Mouse (Mus musculus): ENCODE results near the gene Gm44973. TPM values are rescaled to one million over a fixed set of nuclear protein-coding genes. Genes with fewer than 3 reads are reported as not detected.

Gene Gm44973
- total and polyA plus RNA-seq, 2 experiments from 2014 or later: 2.3 TPM; not detected in 1

DNA sequence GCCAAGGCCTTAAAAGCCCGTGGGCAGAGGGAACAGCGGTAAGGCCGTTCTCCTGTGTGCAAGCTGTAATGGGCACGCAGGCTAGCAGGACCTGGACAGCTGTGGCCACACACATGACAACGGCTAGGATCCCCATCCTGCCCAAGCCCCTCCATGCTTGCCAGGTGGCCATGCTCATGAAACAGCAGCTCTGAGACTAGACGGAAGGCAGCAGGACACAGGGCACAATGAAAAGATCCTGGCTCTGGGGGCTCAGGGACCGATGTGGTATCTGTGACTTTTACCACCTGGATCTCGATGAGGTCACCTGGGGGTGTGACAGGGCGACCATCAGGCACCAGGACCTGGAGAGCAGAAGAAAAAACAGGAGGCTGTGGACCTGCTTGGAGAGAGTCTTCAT lies 20.8 kb downstream of the Gm44973 start:
- no peak overlapping the region for H3K4me2 ChIP-seq (ENCODE audit: low read depth, low read length)
- no peak for DNase-seq (ENCODE audit: low spot score)
- ATAC-seq: no peak
- H3K4me1 ChIP-seq (ENCODE audit: insufficient read depth, low read length): peaks cover 7% of the 10 kb centered on the region; the same call in 1 of the 2 replicates
- no peak overlapping the region for H3K4me3 ChIP-seq (ENCODE audit: low read length)
- no peaks in the 10 kb centered on the region for H3K9me3 ChIP-seq (ENCODE audit: low read length)
- H3K27me3 ChIP-seq (ENCODE audit: insufficient read depth, low read length): no peaks in the 10 kb centered on the region
- no peak overlapping the region for H3K9ac ChIP-seq (replicated peaks; ENCODE audit: low read length)
- no peak overlapping the region for H3K27ac ChIP-seq
- WGBS: 94% methylated on average over 9 of the region's 9 CpGs
- TF ChIP-seq CTCF (IDR thresholded peaks at IDR 0.05; ENCODE audit: low read depth): no peak
- peaks cover 29% of the 10 kb centered on the region for H3K36me3 ChIP-seq (ENCODE audit: insufficient read depth, low read length)

DNA sequence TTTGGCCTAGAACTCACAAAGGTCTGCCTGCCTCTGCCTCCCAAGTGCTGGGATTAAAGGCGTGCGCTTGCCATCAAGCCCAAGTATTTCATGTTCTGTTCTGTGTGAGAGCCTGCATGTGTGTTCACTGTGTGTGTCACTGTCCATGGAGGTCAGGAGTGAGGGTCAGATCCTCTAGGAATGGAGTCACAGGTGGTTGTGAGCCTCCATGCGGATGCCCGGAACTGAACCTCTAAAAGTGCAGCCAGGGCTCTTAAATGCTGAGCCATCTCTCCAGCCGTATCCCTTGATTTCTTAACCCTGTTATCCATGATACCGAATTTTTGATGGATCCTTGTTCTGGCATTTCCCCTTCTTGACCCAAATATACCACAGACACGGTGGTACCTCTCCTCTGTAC lies 21.7 kb downstream of the Gm44973 start:
- WGBS: 94% methylated on average over 7 of the region's 7 CpGs
- no peak for DNase-seq (ENCODE audit: low spot score)
- no peak overlapping the region; the same call in 1 of the 2 replicates for H3K4me2 ChIP-seq (ENCODE audit: low read depth, low read length)
- 0 out of 2 replicates have a peak overlapping the region, but pooled peaks have one; percentile 64 for H3K4me3 ChIP-seq (ENCODE audit: low read length)
- H3K27ac ChIP-seq: peak overlapping the region; percentile 98; the same call in 1 of the 2 replicates
- H3K4me1 ChIP-seq (ENCODE audit: insufficient read depth, low read length): peaks cover 7% of the 10 kb centered on the region; the same call in 1 of the 2 replicates
- peaks cover 20% of the 10 kb centered on the region for H3K36me3 ChIP-seq (ENCODE audit: insufficient read depth, low read length)
- no peak for TF ChIP-seq CTCF (IDR thresholded peaks at IDR 0.05; ENCODE audit: low read depth)
- no peaks in the 10 kb centered on the region for H3K27me3 ChIP-seq (ENCODE audit: insufficient read depth, low read length)
- no peak for ATAC-seq
- H3K9me3 ChIP-seq (ENCODE audit: low read length): no peaks in the 10 kb centered on the region
- H3K9ac ChIP-seq (replicated peaks; ENCODE audit: low read length): no peak overlapping the region

DNA sequence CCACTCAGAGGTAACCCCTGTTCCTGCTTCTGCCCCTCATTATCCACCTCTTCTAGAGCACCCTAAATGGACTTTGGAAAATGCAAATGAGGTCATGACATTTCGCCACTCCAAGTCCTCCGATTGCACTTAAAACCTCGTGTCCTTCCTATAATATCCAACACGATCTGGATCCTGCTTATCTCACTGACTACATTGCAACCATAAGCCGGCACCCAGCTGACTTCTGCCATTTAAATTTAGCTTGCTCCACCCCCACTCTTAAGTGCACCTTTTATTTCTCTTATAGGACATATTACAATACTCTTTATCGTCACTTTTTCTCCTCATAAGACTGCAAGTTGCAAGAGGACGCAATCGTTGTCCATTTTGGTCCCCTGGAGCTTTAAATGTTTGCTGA lies 22.2 kb downstream of the Gm44973 start:
- peaks cover 15% of the 10 kb centered on the region for H3K36me3 ChIP-seq (ENCODE audit: insufficient read depth, low read length)
- peak overlapping the region; percentile 80 for H3K9ac ChIP-seq (replicated peaks; ENCODE audit: low read length)
- no peak for TF ChIP-seq CTCF (IDR thresholded peaks at IDR 0.05; ENCODE audit: low read depth)
- no peaks in the 10 kb centered on the region for H3K9me3 ChIP-seq (ENCODE audit: low read length)
- H3K27ac ChIP-seq: peak overlapping the region; percentile 98
- peak overlapping the region; percentile 64 for H3K4me3 ChIP-seq (ENCODE audit: low read length)
- H3K4me1 ChIP-seq (ENCODE audit: insufficient read depth, low read length): peaks cover 7% of the 10 kb centered on the region; the same call in 1 of the 2 replicates
- DNase-seq (ENCODE audit: low spot score) (no peak), ATAC-seq (no peak)
- peak overlapping the region; percentile 54 for H3K4me2 ChIP-seq (ENCODE audit: low read depth, low read length)
- no peaks in the 10 kb centered on the region for H3K27me3 ChIP-seq (ENCODE audit: insufficient read depth, low read length)
- WGBS: 83% methylated on average over 8 of the region's 8 CpGs

DNA sequence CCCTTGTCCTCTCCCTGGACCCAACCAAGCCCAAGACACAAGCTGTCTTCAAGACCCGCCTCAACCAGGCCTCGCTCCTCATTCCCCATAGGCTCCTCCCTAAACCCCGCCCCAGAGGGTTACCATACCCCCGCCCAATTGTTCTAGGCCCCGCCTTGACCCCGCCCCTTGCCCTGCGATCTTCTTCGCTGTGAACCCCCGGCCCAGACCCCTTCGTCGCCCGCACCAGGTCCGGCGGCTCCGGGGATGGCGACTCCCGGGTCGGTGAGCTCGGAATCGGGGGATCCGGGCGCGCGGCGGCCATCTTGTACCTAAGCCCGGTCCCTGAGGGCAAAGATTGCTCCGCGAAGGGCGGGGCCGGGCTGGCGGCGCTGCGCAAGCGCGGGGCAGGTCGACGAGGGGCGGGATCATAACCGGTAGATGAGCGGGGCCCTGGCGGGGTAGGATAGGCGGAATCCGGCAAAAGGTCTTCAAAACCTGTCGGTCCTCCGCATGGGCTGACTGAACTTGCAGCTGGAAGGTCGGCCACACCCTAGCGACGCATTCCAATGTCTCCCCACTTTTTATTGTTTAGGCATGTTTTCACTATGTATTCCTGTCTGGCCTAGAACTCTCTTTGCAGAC lies 22.9 kb downstream of the Gm44973 start, which contains the start of gene Zfp784:
Gene Zfp784 (minus strand): TSS at position 338 of the 624 bp plus-strand sequence.
- H3K36me3 ChIP-seq (ENCODE audit: insufficient read depth, low read length): peaks cover 9% of the 10 kb centered on the region; the same call in 1 of the 2 replicates
- H3K9ac ChIP-seq (replicated peaks; ENCODE audit: low read length): peak within 1 kb of the TSS; percentile 80
- peaks cover 7% of the 10 kb centered on the region; the same call in 1 of the 2 replicates for H3K4me1 ChIP-seq (ENCODE audit: insufficient read depth, low read length)
- peak within 1 kb of the TSS; percentile 64 for H3K4me3 ChIP-seq (ENCODE audit: low read length)
- H3K27me3 ChIP-seq (ENCODE audit: insufficient read depth, low read length): no peaks in the 10 kb centered on the region
- DNase-seq (ENCODE audit: low spot score) (peak; percentile 96), ATAC-seq (peak; percentile 96)
- under 1% methylated on average over 48 of the region's 48 CpGs for WGBS
- H3K9me3 ChIP-seq (ENCODE audit: low read length): no peaks in the 10 kb centered on the region
- H3K4me2 ChIP-seq (ENCODE audit: low read depth, low read length): peak within 1 kb of the TSS; percentile 54
- peak within 1 kb of the TSS; percentile 98 for H3K27ac ChIP-seq
- no peak for TF ChIP-seq CTCF (IDR thresholded peaks at IDR 0.05; ENCODE audit: low read depth)

DNA sequence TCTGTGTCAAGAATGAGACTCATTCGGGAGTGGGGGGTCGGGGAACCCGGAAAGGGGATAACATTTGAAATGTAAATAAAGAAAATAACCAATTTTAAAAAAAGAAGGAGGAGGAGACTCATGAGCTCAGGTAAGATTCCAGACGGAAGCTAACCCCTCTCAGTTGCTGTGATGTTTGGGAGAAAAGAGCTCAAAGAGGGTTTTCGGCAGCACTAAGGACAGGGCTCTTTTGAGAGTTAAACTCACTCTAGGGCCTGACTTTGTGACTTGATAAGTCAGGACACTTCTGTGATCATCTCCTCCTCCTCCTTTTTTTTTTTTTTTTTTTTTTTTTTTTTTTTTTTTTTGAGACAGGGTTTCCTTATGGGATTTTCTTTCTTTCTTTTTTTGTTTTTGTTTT lies 23.6 kb downstream of the Gm44973 start:
- DNase-seq (ENCODE audit: low spot score) (no peak), ATAC-seq (no peak)
- H3K9me3 ChIP-seq (ENCODE audit: low read length): no peaks in the 10 kb centered on the region
- H3K36me3 ChIP-seq (ENCODE audit: insufficient read depth, low read length): 0 out of 2 replicates have a peak, but pooled peaks cover 9% of the 10 kb centered on the region
- WGBS: 36% methylated on average over 5 of the region's 5 CpGs
- H3K27me3 ChIP-seq (ENCODE audit: insufficient read depth, low read length): no peaks in the 10 kb centered on the region
- no peak for TF ChIP-seq CTCF (IDR thresholded peaks at IDR 0.05; ENCODE audit: low read depth)
- peaks cover 7% of the 10 kb centered on the region; the same call in 1 of the 2 replicates for H3K4me1 ChIP-seq (ENCODE audit: insufficient read depth, low read length)
- peak overlapping the region; percentile 80 for H3K9ac ChIP-seq (replicated peaks; ENCODE audit: low read length)
- H3K4me3 ChIP-seq (ENCODE audit: low read length): peak overlapping the region; percentile 64
- peak overlapping the region; percentile 98; the same call in 1 of the 2 replicates for H3K27ac ChIP-seq
- H3K4me2 ChIP-seq (ENCODE audit: low read depth, low read length): peak overlapping the region; percentile 54

DNA sequence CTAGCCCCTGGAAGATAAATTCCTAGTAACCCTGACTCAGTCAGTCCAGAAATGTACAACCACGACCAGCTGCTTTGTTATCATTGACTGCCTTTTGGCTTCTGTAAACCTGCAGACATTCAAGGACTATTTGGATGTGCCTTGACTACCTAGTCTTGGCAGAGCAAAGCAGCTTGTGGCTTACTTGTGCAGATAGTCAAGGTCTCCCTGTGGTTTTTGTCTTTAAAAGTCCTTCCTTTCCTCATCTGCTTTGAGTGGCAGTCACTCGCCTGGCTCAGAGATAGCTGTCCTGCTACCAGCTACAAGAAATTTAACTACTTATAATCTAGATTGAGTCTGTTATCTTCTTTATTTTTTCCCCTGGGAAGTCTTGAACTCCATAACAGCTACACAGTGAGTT lies 29.7 kb downstream of the Gm44973 start:
- Histone ChIP-seq H3K36me3 (ENCODE audit: insufficient read depth, low read length) (0 out of 2 replicates have a peak, but pooled peaks cover 4% of the 10 kb centered on the region), H3K4me3 (ENCODE audit: low read length) (no peak overlapping the region), H3K9ac (replicated peaks; ENCODE audit: low read length) (no peak overlapping the region), H3K4me1 (ENCODE audit: insufficient read depth, low read length) (no peaks in the 10 kb centered on the region), H3K27me3 (ENCODE audit: insufficient read depth, low read length) (no peaks in the 10 kb centered on the region), H3K4me2 (ENCODE audit: low read depth, low read length) (no peak overlapping the region), H3K9me3 (ENCODE audit: low read length) (no peaks in the 10 kb centered on the region), H3K27ac (no peak overlapping the region)
- WGBS: 86% methylated on average over 2 of the region's 2 CpGs
- ATAC-seq: no peak
- no peak for TF ChIP-seq CTCF (IDR thresholded peaks at IDR 0.05; ENCODE audit: low read depth)
- DNase-seq (ENCODE audit: low spot score): no peak

DNA sequence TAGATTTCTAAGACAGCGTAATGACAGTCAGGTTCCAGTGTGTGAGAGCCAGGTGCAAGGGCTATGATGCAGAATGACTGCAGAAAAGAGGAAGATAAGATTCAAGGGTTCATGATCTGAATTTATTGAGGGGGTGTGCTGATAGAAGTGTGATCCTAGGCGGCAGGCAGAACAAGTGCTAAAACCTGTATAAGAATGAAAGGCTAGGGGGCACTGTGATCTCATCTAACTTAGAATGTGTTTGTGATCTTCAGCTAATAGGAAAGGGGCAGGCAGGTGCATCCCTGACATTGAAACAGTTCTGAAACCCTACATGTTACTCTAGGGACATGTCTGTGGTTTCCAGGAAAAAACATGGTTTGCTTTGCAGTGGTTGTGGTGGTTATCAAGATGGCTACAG lies 30.8 kb downstream of the Gm44973 start:
- Histone ChIP-seq H3K4me3 (ENCODE audit: low read length) (no peak overlapping the region), H3K27ac (no peak overlapping the region), H3K9me3 (ENCODE audit: low read length) (no peaks in the 10 kb centered on the region), H3K4me2 (ENCODE audit: low read depth, low read length) (no peak overlapping the region), H3K4me1 (ENCODE audit: insufficient read depth, low read length) (0 out of 2 replicates have a peak, but pooled peaks cover 7% of the 10 kb centered on the region), H3K9ac (replicated peaks; ENCODE audit: low read length) (no peak overlapping the region), H3K36me3 (ENCODE audit: insufficient read depth, low read length) (no peaks in the 10 kb centered on the region), H3K27me3 (ENCODE audit: insufficient read depth, low read length) (no peaks in the 10 kb centered on the region)
- no peak for TF ChIP-seq CTCF (IDR thresholded peaks at IDR 0.05; ENCODE audit: low read depth)
- DNase-seq (ENCODE audit: low spot score): no peak
- 59% methylated on average over 2 of the region's 2 CpGs for WGBS
- ATAC-seq: no peak
